Mouse (Mus musculus): ENCODE results near the gene Rrad.

- TF ChIP-seq CTCF (IDR thresholded peaks at IDR 0.05; ENCODE audit: control insufficient read depth, insufficient read depth, insufficient replicate concordance, low read depth, low read length) (no peak), POLR2A (IDR thresholded peaks at IDR 0.05; ENCODE audit: control insufficient read depth, low read depth, low read length) (no peak)
Observed at GRCm38 (mm10) chr8:104590284-104590683, 40.8 kb downstream of the Rrad start.
